Mouse (Mus musculus) hindbrain, embryonic 16.5 days (tissue): ENCODE measurements at regions not wholly inside any gene's neighbourhood (a gene's known extent, or its start where the extent isn't known, plus 50 kb on each side); places are given as distances from the start of the nearest gene placed in this dataset.

Experiments
- ATAC-seq: fragments of 200-750 bp; cut with Nextera tagmentation; 2 replicates; pipeline ENCODE4 v1.8.0; 2017; ENCODE audit warnings: moderate TSS enrichment, moderate library complexity
- H3K27ac ChIP-seq: fragments of 300-500 bp; sonication (generic); 2 replicates; pipeline ENCODE4 v1.5.1; 2014; ENCODE audit warnings: low read depth, mild to moderate bottlenecking, control low read depth, low read length, moderate library complexity
- H3K27me3 ChIP-seq: fragments of 300-500 bp; sonication (generic); replicated peaks from 2 replicates; pipeline ENCODE4 v1.6.1; 2014; ENCODE audit warnings: low read length; ENCODE audit not compliant: control insufficient read depth, insufficient read depth
- H3K36me3 ChIP-seq: fragments of 300-500 bp; sonication (generic); 2 replicates; pipeline ENCODE4 v1.6.1; 2014; ENCODE audit warnings: mild to moderate bottlenecking, low read length, moderate library complexity, mixed read lengths; ENCODE audit not compliant: control insufficient read depth, insufficient read depth
- H3K4me1 ChIP-seq: fragments of 300-500 bp; sonication (generic); 2 replicates; pipeline ENCODE4 v1.6.1; 2014; ENCODE audit warnings: low read depth, low read length; ENCODE audit not compliant: control insufficient read depth, insufficient read depth
- H3K4me2 ChIP-seq: fragments of 300-500 bp; sonication (generic); 2 replicates; pipeline ENCODE4 v1.6.1; 2014; ENCODE audit warnings: mild to moderate bottlenecking, low read length, control low read depth, moderate library complexity
- H3K4me3 ChIP-seq: fragments of 300-500 bp; sonication (generic); 2 replicates; pipeline ENCODE4 v1.5.1; 2014; ENCODE audit warnings: mild to moderate bottlenecking, low read length, control low read depth, moderate library complexity
- H3K9ac ChIP-seq: fragments of 300-500 bp; sonication (generic); 2 replicates; pipeline ENCODE4 v1.6.1; 2014; ENCODE audit warnings: low read depth, mild to moderate bottlenecking, control low read depth, low read length, moderate library complexity
- H3K9me3 ChIP-seq: fragments of 300-500 bp; sonication (generic); 2 replicates; pipeline ENCODE4 v1.6.1; 2014; ENCODE audit warnings: mild to moderate bottlenecking, low read length, moderate library complexity; ENCODE audit not compliant: control insufficient read depth
- WGBS: fragments of 180-500 bp; shearing (Covaris S2); extraction: QIAGEN DNeasy Blood & Tissue Kit; methylation state at CpG from one replicate; pipeline ENCODE4 v1.1.7; 2014; 5-methylcytosine and 5-hydroxymethylcytosine counted together

DNA sequence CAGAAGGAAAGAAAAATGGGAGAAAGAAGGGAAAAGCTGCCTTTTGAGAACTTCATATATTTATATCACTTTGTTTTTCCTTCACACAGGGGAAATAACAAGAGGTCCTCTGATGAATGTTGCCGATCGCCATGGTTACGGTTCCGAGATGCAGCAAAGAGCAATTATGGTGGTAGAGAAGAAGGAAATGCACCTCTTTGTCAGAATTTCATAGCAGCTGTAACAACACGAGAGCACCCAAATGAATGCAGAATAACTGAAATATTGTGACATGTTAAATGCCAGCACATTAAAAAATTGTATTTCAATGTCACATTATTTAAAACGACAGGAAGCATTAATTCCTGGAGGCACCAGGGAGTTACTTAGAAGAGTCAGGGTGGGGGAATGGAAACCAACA, 279.4 kb downstream of the Mctp2 start:
- no peaks in the 10 kb centered on the region for H3K27me3 ChIP-seq
- no peak overlapping the region for H3K4me2 ChIP-seq
- no peaks in the 10 kb centered on the region for H3K9me3 ChIP-seq
- ATAC-seq = no peak
- no peak overlapping the region for H3K4me3 ChIP-seq
- H3K36me3 ChIP-seq = no peaks in the 10 kb centered on the region
- no peak overlapping the region for H3K9ac ChIP-seq
- H3K4me1 ChIP-seq = no peaks in the 10 kb centered on the region
- 66% methylated on average over 6 of the region's 6 CpGs for WGBS
- H3K27ac ChIP-seq = no peak overlapping the region

GRCm38 (mm10) chr7:72009115-72009514, 297.3 kb downstream of the Mctp2 start:
- no peaks in the 10 kb centered on the region for H3K9me3 ChIP-seq
- H3K36me3 ChIP-seq = no peaks in the 10 kb centered on the region
- no peaks in the 10 kb centered on the region for H3K4me1 ChIP-seq
- WGBS = 90% methylated on average over 11 of the region's 11 CpGs
- ATAC-seq = no peak
- H3K27me3 ChIP-seq = no peaks in the 10 kb centered on the region
- no peak overlapping the region for H3K27ac ChIP-seq
- H3K9ac ChIP-seq = no peak overlapping the region
- no peak overlapping the region for H3K4me2 ChIP-seq
- H3K4me3 ChIP-seq = no peak overlapping the region

- no peaks in the 10 kb centered on the region for H3K4me1 ChIP-seq
- H3K36me3 ChIP-seq = no peaks in the 10 kb centered on the region
- no peak overlapping the region for H3K9ac ChIP-seq
- no peak overlapping the region for H3K27ac ChIP-seq
- no peak overlapping the region for H3K4me2 ChIP-seq
- ATAC-seq = no peak
- whole genome bisulfite sequencing = 65% methylated on average over 3 of the region's 3 CpGs
- no peak overlapping the region for H3K4me3 ChIP-seq
- H3K9me3 ChIP-seq = no peaks in the 10 kb centered on the region
- H3K27me3 ChIP-seq = no peaks in the 10 kb centered on the region
Measured at GRCm38 (mm10) chr7:72004311-72004710, 302.1 kb downstream of the Mctp2 start.

DNA sequence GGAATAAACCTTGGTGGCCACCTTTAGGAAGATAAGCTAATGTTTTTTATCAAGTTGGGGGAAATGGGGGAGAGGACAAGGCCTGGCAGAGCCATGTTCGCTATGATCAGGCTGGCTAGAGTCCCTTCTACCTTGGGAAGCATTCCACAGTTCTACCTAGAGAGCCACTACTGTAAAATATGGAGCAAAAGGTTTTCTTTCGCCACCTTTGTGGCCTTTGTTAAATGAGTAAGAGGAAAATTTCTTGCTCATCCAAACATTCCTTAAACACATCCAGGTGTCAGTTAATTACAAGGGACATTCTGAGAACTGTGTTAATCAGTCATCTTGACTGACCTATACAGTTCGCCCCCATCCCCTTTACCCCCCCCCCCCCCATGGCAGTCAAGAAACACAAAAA, 313.9 kb downstream of the Mctp2 start:
- Histone ChIP-seq H3K27me3 (no peaks in the 10 kb centered on the region), H3K4me1 (no peaks in the 10 kb centered on the region), H3K9ac (no peak overlapping the region), H3K9me3 (no peaks in the 10 kb centered on the region), H3K36me3 (no peaks in the 10 kb centered on the region), H3K4me3 (no peak overlapping the region), H3K4me2 (no peak overlapping the region), H3K27ac (no peak overlapping the region)
- ATAC-seq = no peak
- 85% methylated on average over 3 of the region's 3 CpGs for WGBS

DNA sequence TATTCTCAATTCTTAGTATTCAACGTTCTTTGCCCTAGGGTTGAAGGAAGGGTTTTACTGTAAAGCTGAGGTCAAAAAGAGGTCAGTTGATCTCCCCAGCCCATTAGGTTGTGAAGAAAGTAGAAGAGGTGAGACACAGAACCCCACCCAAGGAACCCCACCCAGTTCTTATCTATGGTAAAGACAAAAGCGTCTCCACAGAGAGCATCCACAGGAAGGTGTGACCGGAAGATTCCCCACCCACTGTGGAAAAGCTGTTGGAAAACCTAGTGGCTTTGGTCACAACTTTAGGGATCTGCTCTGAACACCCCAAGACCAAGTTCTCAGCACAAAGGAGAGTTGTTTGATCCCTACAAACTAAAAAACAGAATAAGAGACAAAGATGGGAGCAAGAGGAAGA, 314.6 kb downstream of the Mctp2 start:
- Histone ChIP-seq H3K36me3 (no peaks in the 10 kb centered on the region), H3K4me3 (no peak overlapping the region), H3K4me2 (no peak overlapping the region), H3K4me1 (no peaks in the 10 kb centered on the region), H3K27me3 (no peaks in the 10 kb centered on the region), H3K9me3 (no peaks in the 10 kb centered on the region), H3K9ac (no peak overlapping the region), H3K27ac (no peak overlapping the region)
- 90% methylated on average over 3 of the region's 3 CpGs for WGBS
- no peak for ATAC-seq

- H3K36me3 ChIP-seq = no peaks in the 10 kb centered on the region
- 87% methylated on average over 4 of the region's 4 CpGs for WGBS
- H3K27me3 ChIP-seq = no peaks in the 10 kb centered on the region
- no peak overlapping the region for H3K4me2 ChIP-seq
- H3K27ac ChIP-seq = no peak overlapping the region
- no peak for ATAC-seq
- no peak overlapping the region for H3K4me3 ChIP-seq
- H3K9me3 ChIP-seq = no peaks in the 10 kb centered on the region
- H3K9ac ChIP-seq = no peak overlapping the region
- no peaks in the 10 kb centered on the region for H3K4me1 ChIP-seq
Measured at GRCm38 (mm10) chr7:71991206-71991605, 315.2 kb downstream of the Mctp2 start.

DNA sequence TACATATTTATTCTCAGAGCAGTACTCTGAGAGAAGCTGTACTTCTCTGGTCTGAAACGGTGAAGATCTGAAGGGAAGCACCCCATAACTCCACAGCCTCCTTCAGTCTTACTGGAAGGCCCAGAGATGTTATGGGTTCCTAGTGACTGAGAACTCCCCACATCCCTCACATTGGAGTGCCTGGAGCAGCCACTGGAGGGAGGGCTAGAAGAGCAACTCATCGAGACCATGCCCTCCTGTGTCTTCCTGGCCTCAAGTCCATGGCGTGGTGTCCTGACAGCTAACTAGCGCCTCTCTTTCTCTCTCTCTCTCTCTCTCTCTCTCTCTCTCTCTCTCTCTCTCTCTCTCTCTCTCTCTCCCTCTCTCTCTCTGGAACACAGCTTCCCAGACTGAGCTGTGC, 340.4 kb downstream of the Mctp2 start:
- Histone ChIP-seq H3K36me3 (no peaks in the 10 kb centered on the region), H3K9ac (no peak overlapping the region), H3K27ac (no peak overlapping the region), H3K27me3 (no peaks in the 10 kb centered on the region), H3K4me1 (peaks cover 2% of the 10 kb centered on the region; the same call in 1 of the 2 replicates), H3K9me3 (no peaks in the 10 kb centered on the region), H3K4me2 (no peak overlapping the region), H3K4me3 (no peak overlapping the region)
- WGBS = 85% methylated on average over 4 of the region's 4 CpGs
- no peak for ATAC-seq

- Histone ChIP-seq H3K4me1 (peaks cover 10% of the 10 kb centered on the region; the same call in 1 of the 2 replicates), H3K9me3 (no peaks in the 10 kb centered on the region), H3K4me3 (no peak overlapping the region), H3K27me3 (no peaks in the 10 kb centered on the region), H3K27ac (no peak overlapping the region), H3K36me3 (no peaks in the 10 kb centered on the region), H3K9ac (no peak overlapping the region), H3K4me2 (no peak overlapping the region)
- 66% methylated on average over 4 of the region's 4 CpGs for WGBS
- ATAC-seq = no peak
Measured at GRCm38 (mm10) chr7:71963456-71963855, 343.0 kb downstream of the Mctp2 start.

- Histone ChIP-seq H3K9ac (no peak overlapping the region), H3K27ac (no peak overlapping the region), H3K9me3 (no peaks in the 10 kb centered on the region), H3K4me1 (peaks cover 10% of the 10 kb centered on the region; the same call in 1 of the 2 replicates), H3K4me2 (no peak overlapping the region), H3K27me3 (no peaks in the 10 kb centered on the region), H3K4me3 (no peak overlapping the region), H3K36me3 (no peaks in the 10 kb centered on the region)
- 96% methylated on average over 3 of the region's 3 CpGs for WGBS
- ATAC-seq = no peak
Measured at GRCm38 (mm10) chr7:71962851-71963250, 343.6 kb downstream of the Mctp2 start.
